Mouse (Mus musculus): Measurements from ENCODE around the gene Prmt9. TPM values are rescaled to one million over a fixed set of nuclear protein-coding genes. Genes with fewer than 3 reads are reported as not detected.
A peak's percentile ranks its signal among the peaks of the same experiment; 100 is the strongest.

Prmt9 gene
- total RNA-seq (2021), result 1 to 10 TPM; 9.0 to 9.1 TPM
- long read RNA-seq, experiment 1, transcript Prmt9-201 (12 exons, 2,781 nt), result major isoform, 14 of 16 reads
- long read RNA-seq, experiment 1, partial matches to known transcripts, result 0 of 16 reads
- long read RNA-seq, experiment 1, other reads (novel, unspliced or antisense), result 2 of 16 reads
- long read RNA-seq, experiment 2, transcript Prmt9-201 (12 exons, 2,781 nt), result major isoform, 13 of 15 reads
- long read RNA-seq, experiment 2, partial matches to known transcripts, result 0 of 15 reads
- long read RNA-seq, experiment 2, other reads (novel, unspliced or antisense), result 1 of 15 reads

GRCm38 (mm10) chr8:77549121-77549706 is at the start of gene Prmt9:
TSS of gene Prmt9 (plus strand) at chr8:77549397.
- intact Hi-C loops (cut with DNase I; ENCODE audit: low total_unique reads), result no loop called here
- DNase-seq, result peak; percentile 94

GRCm38 (mm10) chr8:77500264-77500663 is 48.9 kb upstream of the Prmt9 start:
- intact Hi-C loops (cut with DNase I; ENCODE audit: low total_unique reads), result no loop called here

GRCm38 (mm10) chr8:77501131-77501530 is 48.1 kb upstream of the Prmt9 start:
- intact Hi-C loops (cut with DNase I; ENCODE audit: low total_unique reads), result no loop called here
- DNase-seq, result no peak

More at GRCm38 (mm10) chr8:77500264-77500663, 48.9 kb upstream of the Prmt9 start:
- no peak for DNase-seq

GRCm38 (mm10) chr8:77502547-77502946 is 46.6 kb upstream of the Prmt9 start:
- intact Hi-C loops (cut with DNase I; ENCODE audit: low total_unique reads), result no loop called here
- DNase-seq, result no peak

GRCm38 (mm10) chr8:77506539-77506938 is 42.7 kb upstream of the Prmt9 start:
- intact Hi-C loops (cut with DNase I; ENCODE audit: low total_unique reads), result no loop called here
- no peak for DNase-seq

- no peak for DNase-seq
- intact Hi-C loops (cut with DNase I; ENCODE audit: low total_unique reads), result no loop called here
These were observed 41.6 kb upstream of the Prmt9 start for GRCm38 (mm10) chr8:77507510-77508035.

GRCm38 (mm10) chr8:77509044-77509443 is 40.2 kb upstream of the Prmt9 start:
- DNase-seq, result no peak
- intact Hi-C loops (cut with DNase I; ENCODE audit: low total_unique reads), result no loop called here

- intact Hi-C loops (cut with DNase I; ENCODE audit: low total_unique reads), result no loop called here
- DNase-seq, result no peak
These were observed 38.8 kb upstream of the Prmt9 start for GRCm38 (mm10) chr8:77510426-77510825.

- DNase-seq, result no peak
- intact Hi-C loops (cut with DNase I; ENCODE audit: low total_unique reads), result no loop called here
These were observed 37.3 kb upstream of the Prmt9 start for GRCm38 (mm10) chr8:77511750-77512493.

GRCm38 (mm10) chr8:77515201-77515600 is 34.0 kb upstream of the Prmt9 start:
- DNase-seq, result no peak
- intact Hi-C loops (cut with DNase I; ENCODE audit: low total_unique reads), result loop anchor here (5.0 kb wide), 1 partner anchor 33 kb away; no protein-coding TSS in a partner anchor

GRCm38 (mm10) chr8:77515786-77516185 is 33.4 kb upstream of the Prmt9 start:
- intact Hi-C loops (cut with DNase I; ENCODE audit: low total_unique reads), result loop anchor here (5.0 kb wide), 1 partner anchor 33 kb away; no protein-coding TSS in a partner anchor
- no peak for DNase-seq

GRCm38 (mm10) chr8:77516845-77517244 is 32.4 kb upstream of the Prmt9 start:
- intact Hi-C loops (cut with DNase I; ENCODE audit: low total_unique reads), result loop anchor here (5.0 kb wide), 1 partner anchor 35 kb away; no protein-coding TSS in a partner anchor
- no peak for DNase-seq

GRCm38 (mm10) chr8:77517301-77518200 is 31.6 kb upstream of the Prmt9 start, which contains the start of gene Arhgap10:
TSS of gene Arhgap10 (minus strand) at chr8:77517953.
- intact Hi-C loops (cut with DNase I; ENCODE audit: low total_unique reads), result loop anchor here (5.0 kb wide), 1 partner anchor 35 kb away; no protein-coding TSS in a partner anchor
- peak; percentile 88 for DNase-seq

GRCm38 (mm10) chr8:77518201-77519115 is 30.7 kb upstream of the Prmt9 start:
- intact Hi-C loops (cut with DNase I; ENCODE audit: low total_unique reads), result loop anchor here (5.0 kb wide), 1 partner anchor 36 kb away; no protein-coding TSS in a partner anchor
- no peak for DNase-seq

GRCm38 (mm10) chr8:77520601-77521000 is 28.6 kb upstream of the Prmt9 start:
- intact Hi-C loops (cut with DNase I; ENCODE audit: low total_unique reads), result no loop called here

GRCm38 (mm10) chr8:77521028-77521785 is 28.0 kb upstream of the Prmt9 start:
- intact Hi-C loops (cut with DNase I; ENCODE audit: low total_unique reads), result no loop called here
- no peak for DNase-seq

More at GRCm38 (mm10) chr8:77520601-77521000, 28.6 kb upstream of the Prmt9 start:
- DNase-seq, result no peak

- intact Hi-C loops (cut with DNase I; ENCODE audit: low total_unique reads), result no loop called here
- no peak for DNase-seq
These were observed 26.2 kb upstream of the Prmt9 start for GRCm38 (mm10) chr8:77522984-77523383.

Measured in gastrocnemius, postnatal 14 days (tissue).